Mouse (Mus musculus) spleen, postnatal 4 days (tissue): ENCODE measurements around the gene Sh3bp5.

Experiments
- DNase-seq, 2 experiments: peaks; one replicate each; pipeline ENCODE4 v3.0.0; 2022; ENCODE audit warnings: low spot score in 2 of 2

Gene Sh3bp5

GRCm38 (mm10) chr14:31410123-31410724 is 25.7 kb downstream of the Sh3bp5 start:
- DNase-seq, result peak in 1 of 2 experiments; percentile 47

GRCm38 (mm10) chr14:31408666-31409065 is 27.2 kb downstream of the Sh3bp5 start:
- no peak for DNase-seq

- DNase-seq, result no peak
These were observed 27.8 kb downstream of the Sh3bp5 start for GRCm38 (mm10) chr14:31407911-31408604.

- no peak for DNase-seq
These were observed 28.7 kb downstream of the Sh3bp5 start for GRCm38 (mm10) chr14:31407208-31407607.

- no peak for DNase-seq
These were observed 29.6 kb downstream of the Sh3bp5 start for GRCm38 (mm10) chr14:31406154-31406810.

GRCm38 (mm10) chr14:31405652-31406051 is 30.2 kb downstream of the Sh3bp5 start:
- no peak for DNase-seq

GRCm38 (mm10) chr14:31404663-31405062 is 31.2 kb downstream of the Sh3bp5 start:
- DNase-seq, result no peak

GRCm38 (mm10) chr14:31403995-31404394 is 31.9 kb downstream of the Sh3bp5 start:
- no peak for DNase-seq

- DNase-seq, result no peak
These were observed 32.3 kb downstream of the Sh3bp5 start for GRCm38 (mm10) chr14:31403556-31403955.

GRCm38 (mm10) chr14:31402693-31403092 is 33.2 kb downstream of the Sh3bp5 start:
- no peak for DNase-seq

- no peak for DNase-seq
These were observed 33.9 kb downstream of the Sh3bp5 start for GRCm38 (mm10) chr14:31401918-31402427.

- DNase-seq, result no peak
These were observed 35.0 kb downstream of the Sh3bp5 start for GRCm38 (mm10) chr14:31400896-31401295.

GRCm38 (mm10) chr14:31400246-31400645 is 35.6 kb downstream of the Sh3bp5 start:
- DNase-seq, result no peak

- DNase-seq, result no peak
These were observed 36.6 kb downstream of the Sh3bp5 start for GRCm38 (mm10) chr14:31399271-31399670.

- DNase-seq, result no peak
These were observed 37.1 kb downstream of the Sh3bp5 start for GRCm38 (mm10) chr14:31398819-31399218.

GRCm38 (mm10) chr14:31397791-31398595 is 37.9 kb downstream of the Sh3bp5 start:
- DNase-seq, result no peak

- DNase-seq, result no peak
These were observed 38.5 kb downstream of the Sh3bp5 start for GRCm38 (mm10) chr14:31397353-31397752.

- no peak for DNase-seq
These were observed 39.5 kb downstream of the Sh3bp5 start for GRCm38 (mm10) chr14:31396428-31396827.

GRCm38 (mm10) chr14:31395629-31396199 is 40.2 kb downstream of the Sh3bp5 start:
- DNase-seq, result no peak

- no peak for DNase-seq
These were observed 40.9 kb downstream of the Sh3bp5 start for GRCm38 (mm10) chr14:31394822-31395532.
